Mouse (Mus musculus) liver, postnatal 0 days (tissue): ENCODE data around the gene Mrpl45.

Experiments used
- CTCF ChIP-seq: sonication (generic); IDR thresholded peaks from 2 replicates; pipeline ENCODE4 v1.5.1; 2016; ENCODE audit warnings: antibody characterized with exemption, low read depth
- EP300 ChIP-seq: IDR thresholded peaks from 2 replicates; pipeline ENCODE4 v1.6.1; 2016; ENCODE audit warnings: antibody characterized with exemption, low read depth, mild to moderate bottlenecking

GRCm38 (mm10) chr11:97355247-97355646 is 39.7 kb downstream of the Mrpl45 start:
- no peak for TF ChIP-seq CTCF
- TF ChIP-seq EP300, result no peak
